Mouse (Mus musculus) liver, adult 2 months (tissue): ENCODE results near the gene Ccsap.

Source experiments
- CTCF ChIP-seq: fragments of 200-500 bp; IDR thresholded peaks from 2 replicates; pipeline ENCODE4 v1.5.1; 2011; ENCODE audit warnings: low read depth, low read length, control low read depth
- POLR2A ChIP-seq: fragments of 200-500 bp; IDR thresholded peaks from 2 replicates; pipeline ENCODE4 v1.6.1; 2011; ENCODE audit warnings: low read length, control low read depth; ENCODE audit not compliant: insufficient read depth; ENCODE audit errors: extremely low read depth

GRCm38 (mm10) chr8:123887163-123887562, 27.2 kb upstream of the Ccsap start:
- TF ChIP-seq CTCF, result no peak
- no peak for TF ChIP-seq POLR2A
